Mouse (Mus musculus) embryonic facial prominence, embryonic 15.5 days (tissue): ENCODE results near the gene Tedc2. TPM values are rescaled to one million over a fixed set of nuclear protein-coding genes. Genes with fewer than 3 reads are reported as not detected.

Experiments
- ATAC-seq: fragments of 200-750 bp; cut with Nextera tagmentation; 2 replicates; pipeline ENCODE4 v1.8.0; 2017; ENCODE audit warnings: low read depth, moderate TSS enrichment; ENCODE audit not compliant: insufficient number of reproducible peaks, low FRiP score, low TSS enrichment
- H3K27ac ChIP-seq: fragments of 300-500 bp; sonication (generic); replicated peaks from 2 replicates; pipeline ENCODE4 v1.5.1; 2015; ENCODE audit warnings: mild to moderate bottlenecking, inconsistent platforms
- H3K27me3 ChIP-seq: fragments of 300-500 bp; sonication (generic); 2 replicates; pipeline ENCODE4 v1.6.1; 2015; ENCODE audit warnings: inconsistent platforms
- H3K36me3 ChIP-seq: fragments of 300-500 bp; sonication (generic); 2 replicates; pipeline ENCODE4 v1.6.1; 2015; ENCODE audit warnings: mild to moderate bottlenecking, inconsistent platforms
- H3K4me1 ChIP-seq: fragments of 300-500 bp; sonication (generic); 2 replicates; pipeline ENCODE4 v1.6.1; 2015; ENCODE audit warnings: inconsistent platforms
- H3K4me2 ChIP-seq: fragments of 300-500 bp; sonication (generic); replicated peaks from 2 replicates; pipeline ENCODE4 v1.6.1; 2015; ENCODE audit warnings: mild to moderate bottlenecking, inconsistent platforms
- H3K4me3 ChIP-seq: fragments of 300-500 bp; sonication (generic); replicated peaks from 2 replicates; pipeline ENCODE4 v1.5.1; 2015; ENCODE audit warnings: mild to moderate bottlenecking, inconsistent platforms
- H3K9ac ChIP-seq: fragments of 300-500 bp; sonication (generic); 2 replicates; pipeline ENCODE4 v1.6.1; 2015; ENCODE audit warnings: inconsistent platforms
- H3K9me3 ChIP-seq: fragments of 300-500 bp; sonication (generic); replicated peaks from 2 replicates; pipeline ENCODE4 v1.6.1; 2016; ENCODE audit warnings: inconsistent platforms
- WGBS: fragments of 180-500 bp; shearing (Covaris S2); methylation state at CpG from one replicate; pipeline ENCODE4 v1.1.7; 2015; 5-methylcytosine and 5-hydroxymethylcytosine counted together
- polyA plus RNA-seq: library from polyadenylated mRNA; unstranded; fragments of >200 nt; fragmentation: Nextera tagmentation; extraction: Ambion mirVana; gene quantifications from 2 replicates; pipeline ENCODE4 v1.2.1, GENCODE M21; 2015

Gene Tedc2
- polyA plus RNA-seq, 1 experiment from 2014 or later: 13.0 TPM

- 75% methylated on average over 8 of the region's 8 CpGs for WGBS
These were observed 27.8 kb downstream of the Tedc2 start for GRCm38 (mm10) chr17:24192848-24193247.

DNA sequence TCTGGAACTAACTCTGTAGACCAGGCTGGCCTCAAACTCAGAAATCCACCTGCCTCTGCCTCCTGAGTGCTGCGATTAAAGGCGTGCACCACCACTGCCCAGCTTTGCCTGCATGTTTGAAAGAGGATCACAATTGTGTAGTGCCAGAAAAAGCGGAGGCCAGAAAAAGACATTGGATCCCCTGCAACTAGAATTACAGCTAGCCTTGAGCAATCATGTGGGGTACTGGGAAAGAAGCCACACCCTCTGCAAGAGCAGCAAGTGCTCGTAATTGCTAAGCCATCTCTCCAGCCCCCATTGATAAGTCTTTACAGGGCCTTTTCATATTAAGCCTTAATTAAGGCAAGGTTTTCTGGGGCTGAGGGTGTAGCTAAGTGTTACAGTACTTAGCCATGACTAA, 29.2 kb downstream of the Tedc2 start:
- H3K4me2 ChIP-seq: no peak overlapping the region
- H3K9me3 ChIP-seq: no peaks in the 10 kb centered on the region
- 63% methylated on average over 4 of the region's 4 CpGs for WGBS
- 0 out of 2 replicates have a peak, but pooled peaks cover 11% of the 10 kb centered on the region for H3K36me3 ChIP-seq
- H3K4me1 ChIP-seq: 0 out of 2 replicates have a peak, but pooled peaks cover 3% of the 10 kb centered on the region
- no peak overlapping the region for H3K27ac ChIP-seq
- no peaks in the 10 kb centered on the region for H3K27me3 ChIP-seq
- no peak overlapping the region for H3K9ac ChIP-seq
- H3K4me3 ChIP-seq: no peak overlapping the region
- ATAC-seq: no peak

More at GRCm38 (mm10) chr17:24192848-24193247, 27.8 kb downstream of the Tedc2 start:
- no peak for ATAC-seq
- Histone ChIP-seq H3K36me3 (0 out of 2 replicates have a peak, but pooled peaks cover 11% of the 10 kb centered on the region), H3K9ac (no peak overlapping the region), H3K27me3 (no peaks in the 10 kb centered on the region), H3K27ac (no peak overlapping the region), H3K4me3 (no peak overlapping the region), H3K4me2 (no peak overlapping the region), H3K4me1 (0 out of 2 replicates have a peak, but pooled peaks cover 3% of the 10 kb centered on the region), H3K9me3 (no peaks in the 10 kb centered on the region)

GRCm38 (mm10) chr17:24190934-24191333, 29.7 kb downstream of the Tedc2 start:
- Histone ChIP-seq H3K4me2 (no peak overlapping the region), H3K4me1 (0 out of 2 replicates have a peak, but pooled peaks cover 3% of the 10 kb centered on the region), H3K36me3 (peaks cover 13% of the 10 kb centered on the region; the same call in 1 of the 2 replicates), H3K9ac (no peak overlapping the region), H3K27me3 (no peaks in the 10 kb centered on the region), H3K27ac (no peak overlapping the region), H3K9me3 (no peaks in the 10 kb centered on the region), H3K4me3 (no peak overlapping the region)
- 86% methylated on average over 2 of the region's 2 CpGs for WGBS
- no peak for ATAC-seq

DNA sequence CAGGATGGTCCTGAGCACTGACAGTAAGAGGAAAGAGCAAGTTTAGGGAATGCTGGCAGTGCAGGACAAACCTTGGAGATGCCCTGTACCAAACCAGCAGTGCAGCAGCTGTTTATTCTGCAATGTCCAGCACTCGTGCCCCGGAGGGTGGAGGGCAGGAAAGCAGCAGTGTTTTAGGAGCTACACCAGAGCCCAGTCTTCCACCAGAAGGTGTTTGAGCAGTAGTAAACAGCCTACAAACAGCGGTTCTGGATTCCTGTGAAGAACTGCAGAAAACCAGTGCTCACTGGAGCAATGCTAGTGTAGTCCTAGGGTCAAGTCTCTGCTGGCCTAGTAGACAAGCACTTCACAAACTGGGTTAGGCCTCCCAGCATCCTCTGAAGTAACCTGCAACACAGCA, 46.4 kb downstream of the Tedc2 start:
- H3K4me1 ChIP-seq: peaks cover 7% of the 10 kb centered on the region
- no peak overlapping the region for H3K9ac ChIP-seq
- no peak overlapping the region for H3K27ac ChIP-seq
- no peak for ATAC-seq
- H3K9me3 ChIP-seq: no peaks in the 10 kb centered on the region
- H3K27me3 ChIP-seq: no peaks in the 10 kb centered on the region
- H3K4me3 ChIP-seq: no peak overlapping the region
- H3K4me2 ChIP-seq: no peak overlapping the region
- 0 out of 2 replicates have a peak, but pooled peaks cover 1% of the 10 kb centered on the region for H3K36me3 ChIP-seq
- WGBS: 73% methylated on average over 3 of the region's 3 CpGs

DNA sequence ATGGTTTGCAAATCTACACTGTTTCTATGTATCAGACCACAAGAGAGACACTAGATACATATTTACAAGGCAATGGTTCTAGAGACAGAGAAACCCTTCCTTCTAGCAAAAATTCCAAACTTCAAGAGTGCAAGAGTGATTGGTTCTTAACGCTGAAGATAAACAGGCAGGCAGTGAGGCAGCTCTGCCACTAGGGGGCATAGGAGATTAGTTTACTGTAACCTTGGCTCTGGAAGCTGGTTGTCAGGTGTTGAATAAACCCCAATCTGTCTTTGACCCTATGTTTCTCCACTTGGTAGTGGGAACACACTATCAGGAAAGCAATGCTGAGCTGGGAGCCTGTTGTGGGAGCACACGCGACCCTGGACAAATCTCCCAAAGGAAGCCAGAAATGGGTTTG, 47.2 kb downstream of the Tedc2 start:
- no peaks in the 10 kb centered on the region for H3K27me3 ChIP-seq

GRCm38 (mm10) chr17:24171738-24172137, 48.9 kb downstream of the Tedc2 start:
- Histone ChIP-seq H3K36me3 (peaks cover 3% of the 10 kb centered on the region; the same call in 1 of the 2 replicates), H3K4me3 (no peak overlapping the region), H3K27me3 (no peaks in the 10 kb centered on the region), H3K4me2 (no peak overlapping the region), H3K9ac (no peak overlapping the region), H3K9me3 (no peaks in the 10 kb centered on the region), H3K27ac (no peak overlapping the region), H3K4me1 (peaks cover 20% of the 10 kb centered on the region)
- 83% methylated on average over 4 of the region's 4 CpGs for WGBS
- ATAC-seq: no peak

More for the DNA sequence above, 47.2 kb downstream of the Tedc2 start:
- 0% methylated on average over 3 of the region's 3 CpGs for WGBS
- Histone ChIP-seq H3K4me3 (no peak overlapping the region), H3K27ac (no peak overlapping the region), H3K9me3 (no peaks in the 10 kb centered on the region), H3K4me1 (peaks cover 7% of the 10 kb centered on the region), H3K4me2 (no peak overlapping the region), H3K36me3 (no peaks in the 10 kb centered on the region), H3K9ac (no peak overlapping the region)
- no peak for ATAC-seq

DNA sequence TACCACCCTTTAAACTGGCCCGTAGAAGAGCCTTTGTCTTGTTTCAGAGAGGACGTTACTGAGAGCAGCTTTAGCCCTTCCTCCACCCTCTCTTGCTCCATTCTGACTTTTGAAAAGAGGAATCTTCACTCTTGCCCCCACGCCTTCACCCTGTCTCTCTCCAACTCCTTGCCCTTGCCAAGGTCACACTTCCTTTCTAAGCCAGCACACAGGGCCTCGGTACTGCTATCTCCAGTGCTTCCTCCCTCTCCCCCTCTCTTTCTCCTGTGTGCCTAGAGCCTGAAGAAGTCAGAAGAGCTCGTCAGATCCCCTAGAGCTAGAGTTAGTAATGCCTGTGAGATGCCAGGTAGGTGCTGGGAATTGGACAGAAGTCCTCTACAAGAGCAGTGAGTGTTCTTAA, 49.9 kb downstream of the Tedc2 start:
- Histone ChIP-seq H3K27ac (no peak overlapping the region), H3K9me3 (no peaks in the 10 kb centered on the region), H3K36me3 (peaks cover 7% of the 10 kb centered on the region), H3K27me3 (no peaks in the 10 kb centered on the region), H3K4me3 (no peak overlapping the region), H3K4me1 (peaks cover 20% of the 10 kb centered on the region), H3K4me2 (no peak overlapping the region), H3K9ac (no peak overlapping the region)
- WGBS: 78% methylated on average over 5 of the region's 5 CpGs
- no peak for ATAC-seq

GRCm38 (mm10) chr17:24170125-24170524, 50.5 kb downstream of the Tedc2 start:
- H3K27me3 ChIP-seq: no peaks in the 10 kb centered on the region
- ATAC-seq: no peak
- peaks cover 21% of the 10 kb centered on the region for H3K4me1 ChIP-seq
- no peaks in the 10 kb centered on the region for H3K9me3 ChIP-seq
- H3K36me3 ChIP-seq: peaks cover 13% of the 10 kb centered on the region
- peak overlapping the region; percentile 81 for H3K4me2 ChIP-seq
- peak overlapping the region; percentile 67 for H3K4me3 ChIP-seq
- peak overlapping the region; percentile 94 for H3K9ac ChIP-seq
- H3K27ac ChIP-seq: peak overlapping the region; percentile 99; the same call in 1 of the 2 replicates
- WGBS: 45% methylated on average over 3 of the region's 3 CpGs

GRCm38 (mm10) chr17:24169317-24170065, 51.2 kb downstream of the Tedc2 start, which contains the start of gene Atp6v0c:
Gene Atp6v0c (minus strand): TSS chr17:24169702.
- Histone ChIP-seq H3K9ac (peak within 1 kb of the TSS; percentile 94), H3K9me3 (no peaks in the 10 kb centered on the region), H3K4me3 (peak within 1 kb of the TSS; percentile 67), H3K36me3 (peaks cover 17% of the 10 kb centered on the region), H3K4me2 (peak within 1 kb of the TSS; percentile 81), H3K4me1 (peaks cover 26% of the 10 kb centered on the region), H3K27me3 (no peaks in the 10 kb centered on the region), H3K27ac (peak within 1 kb of the TSS; percentile 99)
- under 1% methylated on average over 58 of the region's 58 CpGs for WGBS
- ATAC-seq: peak; percentile 92

GRCm38 (mm10) chr17:24168590-24169277, 51.9 kb downstream of the Tedc2 start:
- Histone ChIP-seq H3K27me3 (no peaks in the 10 kb centered on the region), H3K36me3 (peaks cover 17% of the 10 kb centered on the region)
- WGBS: under 1% methylated on average over 38 of the region's 41 CpGs

DNA sequence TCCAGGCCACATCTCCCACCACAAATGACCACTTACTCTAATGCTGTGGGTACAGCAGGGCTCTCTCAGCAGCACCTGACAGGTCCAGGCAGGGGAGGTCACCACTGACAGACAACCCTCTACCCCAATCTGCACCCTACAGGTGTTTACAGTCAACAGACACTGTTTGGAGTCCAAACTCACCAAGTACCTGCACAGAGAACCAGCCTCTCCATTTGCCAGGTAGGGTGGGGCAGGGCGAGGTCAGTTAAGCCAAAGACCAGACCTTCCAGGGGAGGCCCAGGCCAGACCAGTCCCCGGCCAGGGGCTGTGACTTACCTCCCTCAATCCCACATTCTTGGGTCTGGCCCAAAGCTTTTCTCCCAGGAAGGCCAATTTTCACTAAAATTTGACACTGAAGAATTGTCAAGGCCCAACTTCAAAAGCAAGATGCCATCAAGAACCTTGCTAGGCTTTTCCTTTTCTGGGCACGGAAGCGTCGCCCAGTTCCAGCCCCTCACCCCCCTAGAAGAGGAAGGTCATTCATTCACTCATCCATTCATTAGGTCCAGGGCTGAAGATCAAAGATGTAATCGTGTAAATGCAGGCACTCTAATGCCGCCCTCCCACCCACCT, 52.7 kb downstream of the Tedc2 start:
- 53% methylated on average over 7 of the region's 7 CpGs for WGBS
- H3K36me3 ChIP-seq: peaks cover 17% of the 10 kb centered on the region
- H3K4me3 ChIP-seq: peak overlapping the region; percentile 67
- H3K9ac ChIP-seq: peak overlapping the region; percentile 94
- no peaks in the 10 kb centered on the region for H3K9me3 ChIP-seq
- H3K27ac ChIP-seq: peak overlapping the region; percentile 99; the same call in 1 of the 2 replicates
- no peak for ATAC-seq
- H3K27me3 ChIP-seq: no peaks in the 10 kb centered on the region
- peaks cover 32% of the 10 kb centered on the region for H3K4me1 ChIP-seq
- H3K4me2 ChIP-seq: peak overlapping the region; percentile 81

More at GRCm38 (mm10) chr17:24168590-24169277, 51.9 kb downstream of the Tedc2 start:
- peak overlapping the region; percentile 99 for H3K27ac ChIP-seq
- peak overlapping the region; percentile 94 for H3K9ac ChIP-seq
- peaks cover 27% of the 10 kb centered on the region for H3K4me1 ChIP-seq
- ATAC-seq: peak; percentile 35
- H3K4me3 ChIP-seq: peak overlapping the region; percentile 67
- no peaks in the 10 kb centered on the region for H3K9me3 ChIP-seq
- H3K4me2 ChIP-seq: peak overlapping the region; percentile 81
